Mouse (Mus musculus): ENCODE results near the gene Zbtb5.
"Not testable (repeated sequence)": the region's sequence is repeated elsewhere in the genome, so short reads cannot be mapped to it uniquely, and the experiment has no call there.

The Zbtb5 gene

GRCm38 (mm10) chr4:45012105-45012975 is at the start of gene Zbtb5:
TSS of gene Zbtb5 (minus strand) at chr4:45012412.
- peak; percentile 98 to 99 for DNase-seq

- no peak for DNase-seq
Observed at GRCm38 (mm10) chr4:45055451-45055850, 43.2 kb upstream of the Zbtb5 start.

- no peak for DNase-seq
Observed at GRCm38 (mm10) chr4:45054862-45055261, 42.6 kb upstream of the Zbtb5 start.

GRCm38 (mm10) chr4:45047956-45048355 is 35.7 kb upstream of the Zbtb5 start:
- DNase-seq = no peak

- DNase-seq = peak in 1 of 2 experiments; percentile 19
Observed at GRCm38 (mm10) chr4:45047286-45047887, 35.2 kb upstream of the Zbtb5 start.

GRCm38 (mm10) chr4:45046679-45047078 is 34.5 kb upstream of the Zbtb5 start:
- DNase-seq = no peak

- peak; percentile 11 to 13 for DNase-seq
Observed at GRCm38 (mm10) chr4:45040795-45041194, 28.6 kb upstream of the Zbtb5 start.

- not testable (repeated sequence) for DNase-seq
Observed at GRCm38 (mm10) chr4:45039546-45039945, 27.3 kb upstream of the Zbtb5 start.

- peak; percentile 16 to 47 for DNase-seq
Observed at GRCm38 (mm10) chr4:45038879-45039278, 26.7 kb upstream of the Zbtb5 start.

GRCm38 (mm10) chr4:45037455-45038410 is 25.5 kb upstream of the Zbtb5 start:
- DNase-seq = peak in 1 of 2 experiments; percentile 27

GRCm38 (mm10) chr4:45036571-45036970 is 24.4 kb upstream of the Zbtb5 start:
- DNase-seq = no peak

- no peak for DNase-seq
Observed at GRCm38 (mm10) chr4:45036048-45036447, 23.8 kb upstream of the Zbtb5 start.

- DNase-seq = peak; percentile 76 to 84
Observed at GRCm38 (mm10) chr4:45034693-45035628, 22.7 kb upstream of the Zbtb5 start.

GRCm38 (mm10) chr4:45032586-45032985 is 20.4 kb upstream of the Zbtb5 start:
- DNase-seq = no peak

- DNase-seq = no peak
Observed at GRCm38 (mm10) chr4:45026459-45026858, 14.2 kb upstream of the Zbtb5 start.

GRCm38 (mm10) chr4:45019009-45019408 is 6.8 kb upstream of the Zbtb5 start:
- DNase-seq = peak in 1 of 2 experiments; percentile 18

GRCm38 (mm10) chr4:45018452-45018980 is 6.3 kb upstream of the Zbtb5 start, which contains the start of gene Polr1e:
TSS of gene Polr1e (plus strand) at chr4:45018583.
- peak; percentile 98 for DNase-seq

- DNase-seq = peak; percentile 57 to 68
Observed at GRCm38 (mm10) chr4:45015615-45016014, 3.4 kb upstream of the Zbtb5 start.

GRCm38 (mm10) chr4:45013537-45013936 is 1.3 kb upstream of the Zbtb5 start:
- DNase-seq = no peak

GRCm38 (mm10) chr4:45013031-45013431 is 819 bp upstream of the Zbtb5 start:
- DNase-seq = no peak

- DNase-seq = no peak
Observed at GRCm38 (mm10) chr4:45011581-45012104, 569 bp downstream of the Zbtb5 start.

Data from kidney, postnatal 4 days (tissue).